Mouse (Mus musculus) layer of hippocampus, adult 18-20 months (tissue): ENCODE measurements around the gene Dstn. TPM values are rescaled to one million over a fixed set of nuclear protein-coding genes. Genes with fewer than 3 reads are reported as not detected.

Experiments
- DNase-seq, 2 experiments: peaks; one replicate each; pipeline ENCODE4 v3.0.0; 2022; ENCODE audit warnings: low spot score in 2 of 2
- total RNA-seq, 2 experiments: library from RNA; stranded (reverse); gene quantifications; 2 replicates each; pipeline ENCODE4 v1.2.3; 2021

Dstn gene
- total RNA-seq, 2 experiments from 2014 or later: 183 to 197 TPM

DNA sequence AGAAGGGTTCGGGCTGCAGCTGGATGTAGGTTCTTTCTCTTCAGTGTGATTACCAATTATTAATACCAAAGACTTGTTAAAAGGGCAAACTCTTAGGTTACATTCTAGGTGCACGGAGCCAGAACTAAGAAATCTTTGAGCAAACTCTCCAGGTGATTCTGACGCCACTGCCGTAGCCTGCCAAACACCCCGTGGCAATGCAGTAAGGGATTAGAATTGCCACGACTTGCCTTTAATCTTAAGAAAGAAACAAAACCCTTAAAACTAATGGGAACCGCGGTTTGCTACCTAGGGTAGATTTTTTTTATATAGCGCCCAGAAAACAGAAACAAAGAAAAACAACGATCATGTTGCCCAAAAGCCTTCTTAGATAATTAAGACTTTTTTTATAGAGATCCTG lies 899 bp upstream of the Dstn start:
- no peak for DNase-seq

DNA sequence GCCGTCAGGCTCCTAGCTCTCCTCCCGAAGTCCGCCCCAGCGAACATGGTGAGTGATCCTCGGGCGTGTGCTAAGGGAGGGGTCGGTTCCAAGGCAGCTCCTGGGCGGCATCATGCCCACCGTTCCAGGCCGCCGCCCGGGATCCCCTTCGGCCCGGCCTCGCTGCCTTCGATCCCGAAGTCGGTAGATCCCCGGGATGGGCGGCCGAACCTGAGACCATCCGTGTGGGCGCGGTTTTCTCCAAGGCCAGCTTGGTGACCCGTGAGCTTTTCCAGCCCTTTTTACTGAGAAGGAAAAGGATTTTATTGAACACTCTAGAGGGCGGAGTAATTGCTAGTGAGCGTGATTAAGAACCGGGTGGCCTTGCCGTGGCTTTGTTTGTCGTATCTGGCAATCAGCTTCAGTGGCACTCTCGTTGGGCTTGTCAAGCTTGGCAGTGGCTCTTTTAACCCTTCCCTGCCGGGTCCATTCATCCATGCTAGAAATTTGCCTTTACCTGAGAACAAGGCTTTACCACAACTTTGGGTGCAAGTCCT lies 548 bp downstream of the Dstn start:
- DNase-seq: peak; percentile 10 to 61

DNA sequence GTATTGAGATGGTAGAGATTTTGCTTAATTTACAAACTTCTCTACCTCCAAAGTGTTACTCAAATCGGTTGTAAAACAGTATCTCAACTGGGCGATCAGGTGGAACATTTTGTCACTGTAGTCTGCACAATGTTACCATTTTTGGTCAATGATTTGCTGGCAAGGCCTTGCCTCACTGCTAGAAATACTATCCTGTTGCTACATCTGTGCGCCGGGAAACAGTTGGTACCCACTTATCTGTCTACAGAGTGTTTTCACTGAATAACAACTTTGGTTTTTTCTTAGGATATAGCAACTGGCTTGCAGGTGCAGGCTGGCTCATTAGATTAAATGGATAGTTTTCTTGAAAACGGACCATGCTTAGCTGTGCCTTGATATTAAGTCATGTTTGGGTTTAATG lies 1.1 kb downstream of the Dstn start:
- peak; percentile 25 to 72 for DNase-seq

DNA sequence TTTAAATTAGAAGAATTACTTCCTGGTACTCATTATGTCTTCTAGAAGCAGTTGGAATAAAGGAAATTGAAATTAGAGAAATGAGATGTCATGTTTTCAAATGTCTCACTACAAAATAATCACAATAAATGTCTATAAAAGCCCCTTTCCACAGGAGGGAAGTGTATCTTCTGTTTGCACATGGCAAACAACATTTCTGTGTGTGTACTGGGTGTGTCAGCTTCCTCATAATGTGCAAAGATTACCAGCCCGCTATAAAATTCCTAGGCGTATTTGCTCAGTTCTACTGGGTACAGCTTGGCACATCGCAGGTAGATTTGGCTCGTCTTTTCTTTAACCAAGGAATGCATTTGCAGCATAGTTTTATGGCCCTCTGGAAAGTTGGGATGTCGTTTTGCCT lies 2.5 kb downstream of the Dstn start:
- DNase-seq: no peak

DNA sequence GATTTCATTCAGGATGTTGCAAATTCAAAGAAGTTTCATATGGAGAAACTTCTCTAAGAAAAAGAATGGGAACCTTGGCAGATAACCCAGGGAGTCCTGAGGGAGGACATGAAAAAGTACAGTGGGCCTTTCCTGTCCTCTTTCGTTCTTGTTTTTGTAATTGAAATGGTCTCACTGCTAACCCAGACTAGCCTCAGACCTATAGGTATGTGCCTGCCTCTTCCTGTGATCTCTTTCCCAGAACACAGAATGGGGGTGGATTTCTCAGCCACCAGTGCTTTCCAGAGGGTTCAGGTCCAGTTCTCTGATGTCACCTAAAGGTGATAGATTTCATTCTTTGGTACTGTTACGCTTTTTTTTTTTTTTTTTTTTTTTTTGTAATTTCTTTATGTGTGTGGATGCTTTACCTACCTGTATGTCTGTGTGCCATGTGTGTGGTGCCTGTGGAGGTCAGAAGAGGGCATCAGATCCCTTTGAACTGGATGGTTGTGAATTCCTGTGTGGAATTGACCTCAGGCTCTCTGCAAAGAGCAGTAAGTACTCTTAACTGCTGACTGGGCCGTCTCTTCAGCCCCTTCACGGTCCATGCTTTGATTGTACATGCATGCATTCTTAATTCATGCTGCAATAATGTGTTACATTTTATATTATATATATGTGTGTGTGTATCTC lies 3.8 kb downstream of the Dstn start:
- no peak for DNase-seq

DNA sequence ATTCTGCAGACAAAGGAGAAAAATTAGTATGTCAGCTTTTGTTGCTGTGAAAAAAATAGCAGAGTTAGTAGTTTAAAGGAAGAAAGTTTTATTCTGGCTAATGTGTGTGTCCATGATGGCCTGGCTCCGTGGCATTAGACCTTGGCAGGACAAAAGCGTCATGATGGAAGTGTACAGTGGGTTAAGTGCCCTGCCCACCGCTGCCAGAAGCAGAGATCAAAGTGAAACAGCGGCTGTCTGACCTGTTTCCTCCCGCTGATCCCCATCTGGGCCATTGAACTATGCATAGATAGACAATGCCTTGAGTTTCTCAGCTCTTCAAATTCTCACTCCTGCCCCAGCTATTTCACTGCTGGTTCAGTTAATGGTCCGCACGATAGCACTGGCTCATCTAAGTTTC lies 9.0 kb downstream of the Dstn start:
- no peak for DNase-seq

DNA sequence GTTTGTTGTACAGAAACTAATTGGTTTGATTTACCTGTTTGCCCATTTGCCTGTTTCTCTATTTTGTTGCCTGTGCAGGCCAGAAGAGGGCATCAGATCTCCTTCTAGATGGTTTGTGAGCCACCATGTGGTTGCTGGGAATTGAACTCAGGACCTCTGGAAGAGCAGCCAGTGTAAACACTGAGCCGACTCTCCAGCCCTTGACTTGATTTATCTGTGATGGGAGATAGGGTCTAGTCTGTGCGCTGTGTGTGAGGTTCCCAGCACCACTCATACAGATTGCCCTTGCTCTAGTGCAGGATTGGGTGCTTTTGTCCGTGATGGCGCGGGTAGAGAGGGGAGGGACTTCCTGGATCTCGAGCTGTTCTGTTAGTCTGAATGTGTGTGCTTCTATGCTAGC lies 10.7 kb downstream of the Dstn start:
- DNase-seq: no peak

DNA sequence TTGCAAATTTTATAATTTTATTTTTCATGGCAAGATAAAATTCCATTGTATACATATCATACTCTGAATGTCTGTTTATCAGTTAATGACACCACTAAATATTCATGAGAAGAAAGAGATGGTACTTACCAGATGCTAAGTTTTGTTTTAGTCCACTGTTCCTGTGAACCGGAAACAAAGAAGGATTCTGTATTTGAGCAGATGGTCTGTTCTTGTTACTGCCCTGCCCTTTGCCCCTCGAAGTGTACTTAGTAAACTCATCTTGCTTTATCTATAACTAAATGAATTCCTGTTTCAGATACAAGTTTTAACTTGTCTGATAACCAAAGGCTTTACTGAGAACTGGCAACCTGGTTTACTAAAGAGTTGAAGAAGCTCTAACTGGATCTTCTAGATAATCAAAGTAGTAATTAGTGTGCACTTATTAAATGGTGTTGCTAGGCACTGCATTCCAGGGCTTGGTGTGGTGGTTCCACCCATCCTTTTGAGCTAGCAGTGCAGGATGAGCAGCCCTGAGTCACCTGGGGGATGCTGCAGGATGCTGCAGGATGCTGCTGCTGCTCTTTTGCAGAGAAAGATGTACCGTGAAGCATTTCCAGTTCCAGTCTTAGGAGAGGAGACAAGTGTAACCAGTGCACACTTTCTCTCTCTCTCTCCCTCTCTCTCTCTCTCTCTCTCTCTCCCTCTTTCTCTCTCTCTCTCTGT lies 14.6 kb downstream of the Dstn start:
- DNase-seq: no peak

DNA sequence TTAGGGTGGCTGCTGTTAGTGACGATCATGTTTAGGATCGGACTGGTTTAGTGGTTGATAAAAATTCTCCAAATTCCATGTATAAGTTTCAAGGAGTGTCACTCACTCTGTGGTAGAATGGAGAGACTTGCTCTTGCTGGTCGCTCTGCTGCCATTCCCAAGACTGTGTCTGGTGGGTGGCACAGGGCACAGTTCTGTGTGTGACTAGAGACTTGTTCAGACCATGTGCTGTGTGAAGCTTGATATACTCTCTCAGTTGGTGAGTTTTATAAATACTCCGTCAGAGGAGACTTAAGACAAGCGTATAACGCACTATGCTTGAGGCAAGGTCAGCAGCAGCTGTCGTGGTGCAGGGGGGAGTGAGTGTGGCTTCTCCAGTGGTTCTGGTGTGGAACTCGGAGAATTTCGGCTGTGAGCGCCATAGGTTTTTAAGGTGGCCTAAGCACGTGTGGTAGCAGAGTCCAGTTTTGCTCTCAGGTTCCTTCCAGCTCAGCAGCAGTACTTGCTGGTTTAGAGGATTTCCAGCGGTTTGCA lies 17.3 kb downstream of the Dstn start:
- no peak for DNase-seq

DNA sequence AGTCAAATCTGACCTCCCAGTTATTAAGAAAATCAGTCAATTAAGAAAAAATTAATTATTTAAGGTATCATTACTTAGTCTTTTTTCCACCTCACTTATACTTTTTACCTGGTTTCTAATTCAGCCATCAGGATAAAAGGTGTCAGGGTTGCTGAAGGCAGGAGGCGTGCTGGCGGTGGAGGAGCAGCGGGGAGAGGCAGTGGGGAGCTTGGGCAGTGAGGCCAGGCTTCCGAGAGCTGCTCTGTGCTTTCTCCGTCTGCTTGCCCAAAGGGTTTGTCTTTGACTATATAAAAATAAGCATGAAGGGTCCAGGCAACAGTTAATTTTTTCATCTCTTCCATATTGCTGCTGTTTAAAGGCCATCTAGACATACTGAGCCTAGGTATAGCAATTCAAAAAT lies 18.4 kb downstream of the Dstn start:
- DNase-seq: no peak

DNA sequence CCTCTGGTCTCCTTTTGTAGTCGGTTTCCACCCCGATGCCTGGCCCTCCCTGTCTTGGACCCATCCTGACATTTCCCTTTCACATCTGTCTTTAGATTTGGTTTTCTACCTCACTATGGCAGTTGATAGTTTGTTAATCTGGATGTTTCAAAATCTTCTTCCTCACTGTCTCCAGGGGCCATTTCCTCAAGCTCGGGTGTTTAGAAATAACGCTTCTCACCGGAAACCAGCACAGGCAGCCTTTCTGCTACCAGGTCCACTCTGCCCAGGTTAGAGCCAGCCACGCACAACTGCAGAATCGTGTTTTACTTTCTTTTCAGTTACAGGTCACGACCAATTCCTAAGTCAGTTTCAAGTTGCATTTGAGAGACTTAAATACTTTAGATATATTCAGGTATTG lies 19.3 kb downstream of the Dstn start:
- no peak for DNase-seq

DNA sequence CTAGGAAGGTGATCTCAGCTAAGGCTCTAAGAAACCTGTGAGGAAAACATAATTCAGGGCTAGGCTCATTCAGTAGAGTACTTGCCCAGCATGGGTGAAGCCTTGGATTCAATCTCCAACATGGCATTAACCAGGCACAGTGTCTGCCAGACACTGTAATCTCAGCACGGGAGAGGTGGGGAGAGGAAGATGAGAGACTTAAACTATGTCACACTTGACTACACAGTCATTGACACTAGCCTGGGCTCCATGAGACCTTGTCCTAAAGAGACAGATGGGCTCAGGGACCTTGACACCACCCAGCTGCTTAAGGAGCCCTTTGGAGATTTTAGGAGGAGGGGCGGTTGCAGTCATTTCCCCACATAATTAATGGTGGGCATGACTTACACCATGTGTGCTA lies 22.7 kb downstream of the Dstn start:
- DNase-seq: no peak

DNA sequence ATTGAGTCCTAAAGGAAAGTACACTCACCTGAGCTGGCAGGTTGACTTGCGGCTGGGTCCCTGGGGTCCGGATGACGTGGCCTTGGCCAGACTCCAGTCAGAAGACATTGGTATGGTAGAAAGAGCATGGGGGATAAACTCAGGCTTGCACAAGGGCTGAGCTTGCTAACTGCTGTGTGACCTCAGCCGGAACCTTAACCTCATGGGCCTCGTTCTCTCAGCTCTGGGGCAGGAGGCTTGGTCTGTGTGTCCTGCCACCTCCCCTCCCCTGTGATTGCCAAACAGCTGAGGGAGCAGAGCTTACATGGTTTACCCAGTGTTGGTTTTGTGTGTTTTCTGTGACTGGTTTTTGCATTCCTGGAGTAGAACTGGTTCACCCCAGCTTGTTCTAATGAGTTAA lies 25.3 kb downstream of the Dstn start:
- DNase-seq: no peak

DNA sequence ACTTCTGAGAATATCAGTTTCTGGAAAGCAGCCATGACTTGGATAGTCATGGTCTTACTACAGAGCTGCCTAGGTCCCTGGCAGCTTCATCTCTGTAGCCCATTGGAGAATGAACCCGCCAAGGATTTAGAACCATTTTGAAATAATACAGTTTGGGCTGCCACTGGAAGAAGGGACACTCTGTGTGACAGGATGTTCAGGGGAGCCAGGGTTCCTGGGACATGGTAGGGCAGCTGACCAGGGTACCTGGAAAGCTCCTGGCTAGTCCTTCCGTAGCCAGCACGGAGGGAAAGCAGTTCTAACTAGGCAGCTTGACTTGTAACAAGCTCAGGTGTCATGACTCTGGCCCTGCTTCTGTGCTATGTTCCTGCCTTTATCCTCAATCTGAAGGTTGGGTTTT lies 29.7 kb downstream of the Dstn start:
- DNase-seq: no peak

DNA sequence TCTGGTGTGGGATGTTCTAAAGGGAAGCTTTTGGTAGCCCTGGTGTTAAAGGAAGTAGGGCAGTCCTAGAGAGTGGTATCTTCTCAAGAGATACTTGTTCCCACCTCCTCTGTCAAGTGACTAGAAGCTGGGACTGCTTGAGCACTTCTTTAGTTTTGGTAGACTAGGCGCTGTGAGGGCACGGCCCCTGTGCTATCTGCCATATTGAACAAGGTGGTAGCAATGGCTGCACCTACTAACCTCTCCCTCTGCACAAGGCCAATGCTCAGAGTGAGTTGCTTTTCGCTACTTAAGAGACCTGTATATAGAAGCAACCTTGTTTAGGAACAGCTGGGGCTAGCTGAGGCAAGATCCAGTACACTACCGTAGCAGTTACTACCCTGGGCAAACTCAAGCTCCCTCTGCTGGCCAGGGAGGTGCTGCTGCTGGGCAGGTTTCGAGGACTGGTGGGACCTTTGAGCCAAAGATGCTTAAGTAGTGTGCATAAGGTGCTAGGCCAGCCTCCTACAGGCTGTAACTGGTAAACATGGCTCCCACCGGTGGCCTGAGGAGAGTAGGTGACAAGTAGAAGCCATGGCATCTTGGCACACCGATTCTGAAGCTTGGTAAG lies 30.5 kb downstream of the Dstn start:
- peak in 1 of 2 experiments; percentile 19 for DNase-seq

DNA sequence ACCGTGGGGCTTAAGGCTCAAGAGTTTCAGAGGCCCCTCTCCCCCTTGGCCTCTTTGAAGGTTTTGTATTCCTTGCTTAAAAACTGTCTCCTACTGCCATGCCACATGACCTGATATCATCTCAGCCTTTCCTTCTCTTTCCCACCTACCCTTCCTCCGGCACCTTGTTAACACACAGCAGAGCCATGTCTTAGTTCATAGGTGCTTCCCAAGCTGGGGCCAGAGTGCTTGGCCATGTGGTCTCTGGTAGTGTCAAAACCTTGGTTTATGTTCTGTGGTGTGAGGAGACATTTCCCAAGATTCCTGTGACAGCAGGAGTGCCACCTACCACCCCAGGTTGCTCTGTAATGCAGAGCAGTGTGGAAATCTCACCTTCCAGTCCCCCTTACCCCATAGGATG lies 31.3 kb downstream of the Dstn start:
- no peak for DNase-seq

DNA sequence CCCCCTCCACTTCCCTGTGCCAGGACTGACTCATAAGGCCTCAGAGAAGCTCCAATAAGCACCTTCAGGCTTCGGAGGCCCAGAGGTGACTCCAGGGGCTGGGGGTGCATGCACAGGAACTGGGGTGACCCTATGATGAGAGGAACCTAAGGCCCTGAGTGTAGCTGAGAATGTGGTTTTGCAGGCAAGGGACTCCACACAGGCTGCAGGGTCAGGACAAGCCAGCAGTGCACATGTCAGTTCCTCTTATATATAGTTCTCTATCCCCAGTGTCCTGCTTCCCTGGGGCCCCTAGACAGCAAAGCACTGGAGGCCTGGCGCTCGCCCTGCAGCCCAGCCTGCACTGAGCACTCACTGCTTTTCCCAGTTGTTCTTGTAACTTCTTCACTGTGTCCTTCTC lies 32.9 kb downstream of the Dstn start:
- DNase-seq: no peak

DNA sequence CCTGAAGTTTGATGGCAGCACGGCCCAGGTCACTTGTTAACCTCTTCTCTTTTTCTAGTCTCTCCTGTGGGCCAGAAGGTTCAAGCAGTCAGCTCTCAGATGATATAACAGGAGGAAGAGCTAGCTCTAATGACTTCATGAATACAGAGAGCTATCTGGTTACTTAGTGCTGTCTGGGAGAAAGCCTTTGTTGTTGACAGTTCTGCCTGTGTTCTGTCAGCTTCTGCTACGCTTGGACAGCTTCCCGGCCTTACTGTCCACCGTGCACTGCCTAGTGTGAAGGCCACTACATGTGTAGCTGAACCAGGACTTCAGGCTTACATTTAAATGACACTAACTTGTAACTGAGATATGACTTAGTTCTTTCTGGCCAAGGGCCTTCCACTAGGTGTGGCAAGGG lies 33.3 kb downstream of the Dstn start:
- DNase-seq: no peak

DNA sequence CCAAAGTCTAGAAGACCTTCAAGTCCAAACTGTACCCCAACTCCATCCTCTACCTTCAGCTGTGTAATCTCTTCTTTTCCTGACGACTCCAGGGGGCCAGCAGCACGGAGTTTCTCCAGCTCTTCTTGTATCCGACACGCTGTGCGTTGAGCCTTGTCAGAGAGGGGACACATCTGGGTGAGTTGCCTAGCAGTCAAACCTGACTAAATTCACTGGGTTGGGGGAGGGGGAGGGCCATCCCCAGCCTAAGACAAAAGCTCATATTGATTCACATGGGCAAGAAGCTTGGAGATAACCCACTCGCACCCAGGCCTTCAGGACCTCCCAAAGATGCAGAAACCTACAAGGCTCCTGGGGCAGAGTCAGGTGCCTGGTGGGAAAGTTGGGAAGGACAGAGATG lies 34.1 kb downstream of the Dstn start:
- DNase-seq: no peak

DNA sequence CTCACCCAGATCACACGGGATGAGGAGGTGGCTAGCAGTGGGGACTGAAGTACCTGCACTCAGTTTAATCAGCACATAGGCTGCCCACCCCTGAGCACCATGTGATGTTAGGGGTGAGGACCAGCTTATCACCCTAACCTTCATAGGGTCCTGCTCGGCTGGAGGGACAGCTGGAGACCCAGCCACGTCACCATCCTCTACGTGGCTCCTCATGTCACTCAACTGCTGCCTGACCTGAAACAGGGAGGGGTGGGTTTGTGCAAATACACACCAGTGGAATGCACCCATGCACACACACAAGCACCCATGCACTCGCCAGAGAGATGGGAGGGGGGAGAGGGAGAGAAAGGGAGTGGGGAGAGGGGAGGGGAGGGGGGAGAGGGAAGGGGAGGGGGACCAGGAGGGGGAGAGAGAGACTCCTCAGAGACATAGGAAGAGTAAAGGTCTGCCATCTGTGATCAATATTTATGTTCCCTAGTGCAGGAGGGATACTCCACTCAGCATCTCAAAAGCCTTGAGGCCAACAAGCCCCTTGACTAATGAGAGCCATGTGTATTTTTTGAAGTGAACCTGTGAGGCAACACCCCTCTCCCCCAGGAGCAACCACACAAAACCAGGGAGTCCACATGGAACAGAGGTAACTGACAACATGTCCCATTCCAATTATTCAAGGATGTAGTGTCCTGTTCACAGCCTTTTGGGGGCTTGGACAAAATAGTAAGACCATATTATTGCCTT lies 35.3 kb downstream of the Dstn start:
- DNase-seq: no peak

DNA sequence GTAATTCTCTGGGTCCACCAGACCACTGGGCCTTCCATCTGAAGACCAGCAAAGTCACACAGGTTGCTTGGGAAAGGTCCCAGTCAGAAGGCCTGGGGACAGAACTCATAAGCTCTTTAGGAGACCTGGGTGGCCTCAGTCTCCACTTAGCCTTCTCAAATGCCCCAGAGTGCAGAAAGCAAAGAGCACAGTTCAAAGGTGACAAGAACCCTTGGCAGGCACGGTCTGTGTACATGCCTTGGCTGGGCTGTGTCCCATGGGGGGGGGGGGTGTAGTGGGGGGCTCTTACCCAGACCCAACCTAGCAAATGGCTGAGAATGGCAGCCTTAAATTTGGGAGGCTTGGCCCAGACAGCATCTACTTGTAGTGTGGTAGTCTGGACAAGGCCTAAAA lies 35.9 kb downstream of the Dstn start:
- no peak for DNase-seq
